8 mouse cellular contexts compared by ENCODE assay signal in genomic region chr11:84513171-84514116, GRCm38 (mm10). TPM values are rescaled to one million over a fixed set of nuclear protein-coding genes. Genes with fewer than 3 reads are reported as not detected.
A peak's percentile ranks its signal among the peaks of the same experiment; 100 is the strongest.
DNase-seq lines count a peak whose midpoint lies in the region; ATAC-seq and TF ChIP-seq lines count a peak whose summit lies in the region.

Gene Aatf, minus strand, starts transcription at chr11:84513522.

- peak within 1 kb of the TSS; percentile 88 for H3K4me3 ChIP-seq in embryonic facial prominence, embryonic 14.5 days (ENCODE audit: low read depth, low read length)
- H3K4me3 ChIP-seq in heart, adult 2 months, result peak within 1 kb of the TSS; percentile 94
- peak within 1 kb of the TSS; percentile 79 for H3K4me3 ChIP-seq in limb, embryonic 13.5 days
- peak within 1 kb of the TSS; percentile 87 for H3K4me3 ChIP-seq in midbrain, embryonic 16.5 days (ENCODE audit: low read depth, low read length)

- peak within 1 kb of the TSS; percentile 86 for H3K4me2 ChIP-seq in embryonic facial prominence, embryonic 14.5 days (ENCODE audit: low read depth, low read length)
- H3K4me2 ChIP-seq in limb, embryonic 13.5 days (replicated peaks), result peak within 1 kb of the TSS; percentile 82
- peak within 1 kb of the TSS; percentile 93 for H3K4me2 ChIP-seq in midbrain, embryonic 16.5 days (ENCODE audit: low read length)

- intact Hi-C loops in heart, adult 2 months (cut with DNase I), result loop anchor here (5.0 kb wide), 3 partner anchors 304 to 386 kb away; partner anchors contain the start of genes Acaca, Ggnbp2, Mrm1 and Tada2a

- H3K36me3 ChIP-seq in embryonic facial prominence, embryonic 14.5 days (ENCODE audit: control insufficient read depth, insufficient read depth, low read length), result peaks cover 19% of the 10 kb centered on the region
- H3K36me3 ChIP-seq in heart, adult 2 months (ENCODE audit: control insufficient read depth, insufficient read depth, low read length), result peaks cover 2% of the 10 kb centered on the region; the same call in 1 of the 2 replicates
- H3K36me3 ChIP-seq in limb, embryonic 13.5 days, result peaks cover 22% of the 10 kb centered on the region
- no peaks in the 10 kb centered on the region for H3K36me3 ChIP-seq in midbrain, embryonic 16.5 days (ENCODE audit: control insufficient read depth, insufficient read depth, low read length)

- peak; percentile 99 for ATAC-seq in embryonic facial prominence, embryonic 14.5 days (ENCODE audit: low read depth)
- ATAC-seq in limb, embryonic 13.5 days (ENCODE audit: low FRiP score, low read depth), result peak; percentile 98
- peak; percentile 98 for ATAC-seq in midbrain, embryonic 16.5 days

- WGBS in embryonic facial prominence, embryonic 14.5 days, result under 1% methylated on average over 80 of the region's 80 CpGs
- WGBS in heart, adult 2 months, result under 1% methylated on average over 80 of the region's 80 CpGs
- under 1% methylated on average over 80 of the region's 80 CpGs for WGBS in limb, embryonic 13.5 days
- under 1% methylated on average over 80 of the region's 80 CpGs for WGBS in midbrain, embryonic 16.5 days

- H3K79me2 ChIP-seq in heart, adult 2 months (replicated peaks; ENCODE audit: control insufficient read depth, insufficient read depth, low read length), result no peaks in the 10 kb centered on the region

- peaks cover 41% of the 10 kb centered on the region for H3K27me3 ChIP-seq in embryonic facial prominence, embryonic 14.5 days (replicated peaks; ENCODE audit: control insufficient read depth, insufficient read depth, low read length)
- peaks cover 5% of the 10 kb centered on the region for H3K27me3 ChIP-seq in heart, adult 2 months (ENCODE audit: control insufficient read depth, insufficient read depth, low read length)
- peaks cover 43% of the 10 kb centered on the region for H3K27me3 ChIP-seq in limb, embryonic 13.5 days
- H3K27me3 ChIP-seq in midbrain, embryonic 16.5 days (ENCODE audit: control insufficient read depth, insufficient read depth, low read depth, low read length), result peaks cover 18% of the 10 kb centered on the region

- TF ChIP-seq POLR2A in heart, adult 2 months (IDR thresholded peaks at IDR 0.05; ENCODE audit: insufficient read depth, low read depth, low read length), result peak; percentile 74

- peak within 1 kb of the TSS; percentile 85 for H3K9ac ChIP-seq in embryonic facial prominence, embryonic 14.5 days (ENCODE audit: low read depth, low read length)
- peak within 1 kb of the TSS; percentile 90 for H3K9ac ChIP-seq in heart, adult 2 months (ENCODE audit: low read depth, low read length)
- peak within 1 kb of the TSS; percentile 87 for H3K9ac ChIP-seq in limb, embryonic 13.5 days
- H3K9ac ChIP-seq in midbrain, embryonic 16.5 days (ENCODE audit: low read depth, low read length), result peak within 1 kb of the TSS; percentile 88

- peak; percentile 27; the same call in 1 of the 2 replicates for TF ChIP-seq EP300 in heart, adult 2 months (IDR thresholded peaks at IDR 0.05; ENCODE audit: insufficient read depth, low read depth, low read length)

- H3K9me3 ChIP-seq in embryonic facial prominence, embryonic 14.5 days (ENCODE audit: control insufficient read depth, low read length), result no peaks in the 10 kb centered on the region
- H3K9me3 ChIP-seq in limb, embryonic 13.5 days, result no peaks in the 10 kb centered on the region
- no peaks in the 10 kb centered on the region for H3K9me3 ChIP-seq in midbrain, embryonic 16.5 days (replicated peaks; ENCODE audit: control insufficient read depth, low read length, poor library complexity, severe bottlenecking)

- peak; percentile 94 for DNase-seq in 3T3-L1 (ENCODE audit: low read depth, low spot score)
- DNase-seq in adrenal gland, postnatal 4 days (ENCODE audit: low spot score in 2 of 2), result peak; percentile 91 to 96
- peak; percentile 98 for DNase-seq in embryonic facial prominence, embryonic 14.5 days (ENCODE audit: low spot score)
- DNase-seq in heart, adult 2 months, result peak; percentile 98
- DNase-seq in kidney, adult 8-10 months, result peak; percentile 96 to 97
- peak; percentile 91 to 97 for DNase-seq in spleen, postnatal 10 days (ENCODE audit: low spot score in 2 of 2)

- H3K4me1 ChIP-seq in embryonic facial prominence, embryonic 14.5 days (ENCODE audit: control insufficient read depth, insufficient read depth, low read length), result no peaks in the 10 kb centered on the region
- H3K4me1 ChIP-seq in heart, adult 2 months (ENCODE audit: control insufficient read depth, insufficient read depth, low read length), result 0 out of 2 replicates have a peak, but pooled peaks cover 1% of the 10 kb centered on the region
- peaks cover 12% of the 10 kb centered on the region for H3K4me1 ChIP-seq in limb, embryonic 13.5 days
- peaks cover 17% of the 10 kb centered on the region for H3K4me1 ChIP-seq in midbrain, embryonic 16.5 days (ENCODE audit: control insufficient read depth, insufficient read depth, low read length)

- H3K27ac ChIP-seq in embryonic facial prominence, embryonic 14.5 days (replicated peaks; ENCODE audit: low read depth, low read length), result peak within 1 kb of the TSS; percentile 61
- peak within 1 kb of the TSS; percentile 79 for H3K27ac ChIP-seq in heart, adult 2 months
- H3K27ac ChIP-seq in limb, embryonic 13.5 days, result peak within 1 kb of the TSS; percentile 70
- H3K27ac ChIP-seq in midbrain, embryonic 16.5 days (ENCODE audit: low read length), result peak within 1 kb of the TSS; percentile 90

- TF ChIP-seq CTCF in heart, adult 2 months (IDR thresholded peaks at IDR 0.05), result no peak

RNA-seq across cellular contexts. Expression of gene Aatf, which starts in this region (rescaled TPM):
- 10 to 100 TPM; 27.4 to 30.5 TPM for total RNA-seq in adrenal gland, postnatal 4 days (2021)
- polyA plus RNA-seq in embryonic facial prominence, embryonic 14.5 days (2014; fragmentation: Nextera tagmentation; extraction: Ambion mirVana), result 39.9 and 40.3 TPM in 2 replicates
- total RNA-seq in heart, adult 2 months (2021), result 10 to 100 TPM; 13.8 to 14.3 TPM
- polyA plus RNA-seq in heart, adult 2 months (2012; rRNA removed), result 2.9 TPM in 2 replicates
- 54.1 and 55.7 TPM in 2 replicates for polyA plus RNA-seq in limb, embryonic 13.5 days (2015; fragmentation: Nextera tagmentation; extraction: Ambion mirVana)
- polyA plus RNA-seq in midbrain, embryonic 16.5 days (2015; fragmentation: Nextera tagmentation; extraction: Ambion mirVana), result 49.8 and 53.8 TPM in 2 replicates

Comparison
In these comparisons a context has a peak if more than half of its experiments do, and no peak if none do; other contexts are left out.
1. Peak in every context shown above with its lines: DNase-seq, ATAC-seq, H3K4me3 ChIP-seq and H3K27ac ChIP-seq.
2. RNA of gene Aatf (polyA plus RNA-seq): 54.1 to 55.7 TPM in limb, embryonic 13.5 days, 49.8 to 53.8 TPM in midbrain, embryonic 16.5 days and 39.9 to 40.3 TPM in embryonic facial prominence, embryonic 14.5 days; 2.9 TPM in heart, adult 2 months; every median in the first group is over 10 times any median in the second.